Mouse (Mus musculus) CD8-positive naive resting alpha-beta T cell, adult 2 months (primary cell): ENCODE measurements around the gene Vmn1r159.
"Not testable (repeated sequence)": the region's sequence is repeated elsewhere in the genome, so short reads cannot be mapped to it uniquely, and the experiment has no call there.

Experiments
- DNase-seq, 2 experiments: peaks; one replicate each; pipeline ENCODE4 v3.0.0; 2022; ENCODE audit warnings: low read depth in 2 of 2, low spot score in 2 of 2

Vmn1r159 gene

GRCm38 (mm10) chr7:22843505-22843904, at the start of gene Vmn1r159:
Vmn1r159 (minus strand) TSS chr7:22843605.
- not testable (repeated sequence) for DNase-seq

DNA sequence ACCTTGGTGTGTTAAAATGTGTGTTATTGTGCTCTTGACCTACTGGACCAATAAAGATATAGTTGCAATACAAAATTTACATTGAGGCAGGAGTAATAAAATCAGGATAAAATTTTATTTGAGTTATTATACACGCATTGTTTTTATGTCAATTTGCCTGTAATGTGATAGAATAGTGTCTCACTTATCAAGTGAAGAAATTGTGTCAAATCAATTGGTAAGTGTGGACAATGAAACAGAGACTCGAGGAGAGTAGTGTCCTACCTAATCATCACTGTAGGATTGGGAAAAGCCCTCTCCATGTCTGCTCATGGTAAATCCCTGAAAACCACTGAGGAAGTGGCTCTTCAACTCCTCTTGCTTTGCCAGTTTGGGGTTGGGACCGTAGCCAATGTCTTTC, 27.5 kb upstream of the Vmn1r159 start, which contains the start of gene Vmn1r160:
Gene Vmn1r160 (plus strand): TSS at position 301 of the 400 bp plus-strand sequence.
- not testable (repeated sequence) for DNase-seq
